Mouse (Mus musculus): ENCODE data around the gene Smim5. TPM values are rescaled to one million over a fixed set of nuclear protein-coding genes. Genes with fewer than 3 reads are reported as not detected.

Smim5 gene
- polyA plus RNA-seq, 1 experiment from 2014 or later: 2.2 TPM

- H3K4me1 ChIP-seq: 0 out of 2 replicates have a peak, but pooled peaks cover 2% of the 10 kb centered on the region
- peaks cover 3% of the 10 kb centered on the region; the same call in 1 of the 2 replicates for H3K36me3 ChIP-seq
- no peak overlapping the region for H3K27ac ChIP-seq (replicated peaks)
- ATAC-seq (ENCODE audit: low FRiP score): no peak
- no peak overlapping the region for H3K9ac ChIP-seq (replicated peaks)
- H3K4me3 ChIP-seq (replicated peaks): no peak overlapping the region
- no peak overlapping the region for H3K4me2 ChIP-seq
- H3K9me3 ChIP-seq (replicated peaks): no peaks in the 10 kb centered on the region
- 95% methylated on average over 5 of the region's 5 CpGs for WGBS
- no peaks in the 10 kb centered on the region for H3K27me3 ChIP-seq (replicated peaks)
Measured at GRCm38 (mm10) chr11:115906521-115906920, 6.8 kb downstream of the Smim5 start.

- ATAC-seq (ENCODE audit: low FRiP score): no peak
- Histone ChIP-seq H3K9me3 (replicated peaks) (no peaks in the 10 kb centered on the region), H3K27me3 (replicated peaks) (no peaks in the 10 kb centered on the region), H3K36me3 (peaks cover 29% of the 10 kb centered on the region), H3K27ac (replicated peaks) (no peak overlapping the region), H3K4me3 (replicated peaks) (no peak overlapping the region), H3K4me2 (no peak overlapping the region), H3K9ac (replicated peaks) (no peak overlapping the region), H3K4me1 (no peaks in the 10 kb centered on the region)
- WGBS: 93% methylated on average over 5 of the region's 5 CpGs
Measured at GRCm38 (mm10) chr11:115911134-115911561, 11.4 kb downstream of the Smim5 start.

DNA sequence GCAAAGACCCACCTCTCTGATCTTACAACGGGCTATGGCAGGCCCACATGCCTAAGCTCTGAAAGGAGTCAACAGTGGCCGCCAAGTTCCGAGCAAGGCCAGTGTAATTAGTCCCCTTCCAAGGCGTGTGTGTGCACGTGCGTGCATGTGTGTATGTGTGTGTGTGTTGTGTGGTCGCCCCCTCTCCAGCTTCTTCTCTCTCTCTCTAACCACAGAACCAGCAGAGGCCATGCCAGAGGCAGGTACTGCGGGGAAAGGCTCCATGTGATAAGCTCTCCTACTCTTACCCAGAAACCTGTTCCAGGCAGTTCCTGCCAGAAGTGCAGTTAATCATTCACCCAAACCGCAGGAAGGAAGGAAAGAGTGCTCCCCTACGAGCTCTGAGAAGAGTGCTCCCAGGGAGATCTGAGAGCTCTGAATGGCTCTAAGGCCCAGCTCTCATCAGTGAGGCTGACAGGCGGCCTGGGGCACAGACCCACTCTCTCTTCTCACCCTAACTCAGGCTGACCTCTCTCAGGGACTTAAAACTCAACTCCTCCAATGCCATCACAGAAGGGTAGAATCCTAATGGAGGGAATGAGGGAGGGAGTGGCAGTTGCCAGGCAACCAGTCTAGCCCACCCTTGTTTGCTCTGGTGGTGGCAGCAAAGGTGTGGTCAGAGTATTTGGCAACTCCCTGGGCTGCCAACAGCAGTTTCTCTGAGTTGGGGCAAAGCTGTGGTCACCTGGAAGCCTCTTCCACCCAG lies 12.0 kb downstream of the Smim5 start, which contains the start of gene Smim6:
Gene Smim6, plus strand, starts transcription at position 386 of the 745 bp plus-strand sequence.
- H3K4me2 ChIP-seq: no peak within 1 kb of the TSS
- peaks cover 34% of the 10 kb centered on the region for H3K36me3 ChIP-seq
- H3K9ac ChIP-seq (replicated peaks): no peak within 1 kb of the TSS
- no peak for ATAC-seq (ENCODE audit: low FRiP score)
- no peaks in the 10 kb centered on the region for H3K4me1 ChIP-seq
- WGBS: 74% methylated on average over 11 of the region's 11 CpGs
- no peaks in the 10 kb centered on the region for H3K9me3 ChIP-seq (replicated peaks)
- no peak within 1 kb of the TSS for H3K27ac ChIP-seq (replicated peaks)
- no peak within 1 kb of the TSS for H3K4me3 ChIP-seq (replicated peaks)
- no peaks in the 10 kb centered on the region for H3K27me3 ChIP-seq (replicated peaks)

GRCm38 (mm10) chr11:115916579-115916978 lies 16.8 kb downstream of the Smim5 start:
- Histone ChIP-seq H3K4me1 (no peaks in the 10 kb centered on the region), H3K4me2 (no peak overlapping the region), H3K27me3 (replicated peaks) (no peaks in the 10 kb centered on the region), H3K4me3 (replicated peaks) (no peak overlapping the region), H3K27ac (replicated peaks) (no peak overlapping the region), H3K36me3 (peaks cover 37% of the 10 kb centered on the region), H3K9ac (replicated peaks) (no peak overlapping the region), H3K9me3 (replicated peaks) (no peaks in the 10 kb centered on the region)
- no peak for ATAC-seq (ENCODE audit: low FRiP score)
- WGBS: 86% methylated on average over 4 of the region's 4 CpGs

DNA sequence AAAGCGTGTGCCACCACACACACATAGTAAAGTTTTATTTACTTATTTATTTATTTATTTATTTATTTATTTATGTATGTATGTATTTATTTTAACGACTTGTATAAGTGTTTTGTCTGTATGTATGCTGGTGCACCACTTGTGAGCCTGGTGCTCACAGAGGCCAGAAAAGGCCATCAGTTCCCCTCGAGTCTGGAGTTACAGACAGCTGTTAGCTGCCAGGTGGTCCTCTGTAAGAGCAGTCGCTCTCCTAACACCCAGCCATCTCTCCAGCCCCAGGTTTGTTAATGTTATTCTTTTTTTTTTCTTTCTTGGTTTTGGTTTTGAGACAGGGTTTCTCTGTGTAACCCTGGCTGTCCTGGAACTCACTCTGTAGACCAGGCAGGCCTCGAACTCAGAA lies 18.9 kb downstream of the Smim5 start:
- Histone ChIP-seq H3K36me3 (peaks cover 39% of the 10 kb centered on the region), H3K9me3 (replicated peaks) (no peaks in the 10 kb centered on the region), H3K27me3 (replicated peaks) (no peaks in the 10 kb centered on the region), H3K9ac (replicated peaks) (no peak overlapping the region), H3K4me3 (replicated peaks) (no peak overlapping the region), H3K27ac (replicated peaks) (no peak overlapping the region), H3K4me2 (no peak overlapping the region), H3K4me1 (no peaks in the 10 kb centered on the region)
- ATAC-seq (ENCODE audit: low FRiP score): no peak
- WGBS: 87% methylated on average over 5 of the region's 5 CpGs

GRCm38 (mm10) chr11:115919073-115919472 lies 19.3 kb downstream of the Smim5 start:
- H3K9ac ChIP-seq (replicated peaks): no peak overlapping the region
- H3K9me3 ChIP-seq (replicated peaks): no peaks in the 10 kb centered on the region
- ATAC-seq (ENCODE audit: low FRiP score): no peak
- H3K4me2 ChIP-seq: no peak overlapping the region
- H3K36me3 ChIP-seq: peaks cover 40% of the 10 kb centered on the region
- H3K4me3 ChIP-seq (replicated peaks): no peak overlapping the region
- H3K4me1 ChIP-seq: no peaks in the 10 kb centered on the region
- no peaks in the 10 kb centered on the region for H3K27me3 ChIP-seq (replicated peaks)
- WGBS: 90% methylated on average over 5 of the region's 5 CpGs
- H3K27ac ChIP-seq (replicated peaks): no peak overlapping the region

- Histone ChIP-seq H3K4me2 (no peak overlapping the region), H3K9ac (replicated peaks) (no peak overlapping the region), H3K4me3 (replicated peaks) (no peak overlapping the region), H3K9me3 (replicated peaks) (no peaks in the 10 kb centered on the region), H3K27ac (replicated peaks) (no peak overlapping the region), H3K4me1 (no peaks in the 10 kb centered on the region), H3K36me3 (peaks cover 42% of the 10 kb centered on the region), H3K27me3 (replicated peaks) (no peaks in the 10 kb centered on the region)
- 46% methylated on average over 6 of the region's 6 CpGs for WGBS
- no peak for ATAC-seq (ENCODE audit: low FRiP score)
Measured at GRCm38 (mm10) chr11:115920110-115920818, 20.5 kb downstream of the Smim5 start.

- ATAC-seq (ENCODE audit: low FRiP score): no peak
- no peak overlapping the region for H3K9ac ChIP-seq (replicated peaks)
- no peak overlapping the region for H3K27ac ChIP-seq (replicated peaks)
- no peak overlapping the region for H3K4me3 ChIP-seq (replicated peaks)
- H3K4me1 ChIP-seq: no peaks in the 10 kb centered on the region
- no peak overlapping the region for H3K4me2 ChIP-seq
- no peaks in the 10 kb centered on the region for H3K9me3 ChIP-seq (replicated peaks)
- 100% methylated on average over 1 of the region's 1 CpGs for WGBS
- no peaks in the 10 kb centered on the region for H3K27me3 ChIP-seq (replicated peaks)
- peaks cover 30% of the 10 kb centered on the region for H3K36me3 ChIP-seq
Measured at GRCm38 (mm10) chr11:115921986-115922385, 22.2 kb downstream of the Smim5 start.

DNA sequence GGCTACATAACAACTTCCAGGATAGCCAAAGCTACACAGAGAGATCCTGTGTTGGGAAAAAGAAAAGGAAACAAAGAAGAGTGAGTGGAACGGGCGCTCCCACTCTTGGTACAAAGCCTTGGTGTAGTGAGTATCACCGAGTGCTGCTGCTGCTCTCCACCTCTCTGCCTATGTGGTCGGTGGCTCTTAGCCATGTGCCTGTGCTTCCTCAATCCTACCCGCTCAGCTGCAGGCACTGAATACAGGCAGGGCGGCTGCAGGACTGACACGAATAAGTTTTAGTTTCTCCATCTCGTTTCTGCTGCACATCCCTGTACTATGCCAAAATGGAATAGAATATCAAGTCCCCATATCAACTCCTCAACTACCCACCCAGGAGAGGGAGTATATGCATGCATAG lies 29.3 kb downstream of the Smim5 start:
- WGBS: 88% methylated on average over 8 of the region's 8 CpGs
- H3K4me2 ChIP-seq: no peak overlapping the region
- H3K27me3 ChIP-seq (replicated peaks): no peaks in the 10 kb centered on the region
- H3K36me3 ChIP-seq: peaks cover 27% of the 10 kb centered on the region
- peaks cover 19% of the 10 kb centered on the region for H3K4me1 ChIP-seq
- ATAC-seq (ENCODE audit: low FRiP score): no peak
- no peak overlapping the region for H3K27ac ChIP-seq (replicated peaks)
- H3K9me3 ChIP-seq (replicated peaks): no peaks in the 10 kb centered on the region
- H3K9ac ChIP-seq (replicated peaks): no peak overlapping the region
- no peak overlapping the region for H3K4me3 ChIP-seq (replicated peaks)

GRCm38 (mm10) chr11:115929818-115930217 lies 30.1 kb downstream of the Smim5 start:
- Histone ChIP-seq H3K9me3 (replicated peaks) (no peaks in the 10 kb centered on the region), H3K4me2 (no peak overlapping the region), H3K4me3 (replicated peaks) (no peak overlapping the region), H3K27ac (replicated peaks) (no peak overlapping the region), H3K4me1 (peaks cover 27% of the 10 kb centered on the region), H3K36me3 (peaks cover 20% of the 10 kb centered on the region), H3K9ac (replicated peaks) (no peak overlapping the region), H3K27me3 (replicated peaks) (no peaks in the 10 kb centered on the region)
- WGBS: 74% methylated on average over 3 of the region's 3 CpGs
- ATAC-seq (ENCODE audit: low FRiP score): no peak

DNA sequence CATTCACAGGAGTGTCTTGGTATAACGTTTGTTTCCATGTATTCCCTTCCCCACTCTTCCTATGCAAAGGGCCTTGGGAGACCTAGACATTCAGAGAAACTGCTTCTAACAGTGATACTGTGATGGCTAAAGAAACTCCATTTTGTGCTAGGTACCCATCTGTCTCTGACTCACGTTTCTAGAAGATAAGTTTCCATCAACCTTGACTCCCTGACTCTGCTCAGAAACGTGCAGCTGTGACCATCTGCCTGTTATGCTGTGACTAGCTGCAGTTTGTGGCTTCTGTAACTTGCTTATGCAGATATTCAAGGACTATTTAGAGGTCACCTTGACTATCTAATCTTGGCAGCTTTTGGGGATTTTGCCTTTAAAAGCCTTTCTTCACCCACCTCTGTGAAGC lies 31.5 kb downstream of the Smim5 start:
- peaks cover 24% of the 10 kb centered on the region for H3K36me3 ChIP-seq
- no peak overlapping the region for H3K4me3 ChIP-seq (replicated peaks)
- no peak overlapping the region for H3K9ac ChIP-seq (replicated peaks)
- H3K4me2 ChIP-seq: no peak overlapping the region
- no peaks in the 10 kb centered on the region for H3K27me3 ChIP-seq (replicated peaks)
- WGBS: 74% methylated on average over 3 of the region's 3 CpGs
- H3K4me1 ChIP-seq: peaks cover 40% of the 10 kb centered on the region
- ATAC-seq (ENCODE audit: low FRiP score): no peak
- no peak overlapping the region for H3K27ac ChIP-seq (replicated peaks)
- no peaks in the 10 kb centered on the region for H3K9me3 ChIP-seq (replicated peaks)

Measured in neural tube, embryonic 15.5 days (tissue).